Mouse (Mus musculus) neural tube, embryonic 12.5 days (tissue): ENCODE results near the gene Prss22. TPM values are rescaled to one million over a fixed set of nuclear protein-coding genes. Genes with fewer than 3 reads are reported as not detected.
A peak's percentile ranks its signal among the peaks of the same experiment; 100 is the strongest.

Experiments
- ATAC-seq: fragments of 200-750 bp; cut with Nextera tagmentation; 2 replicates; pipeline ENCODE4 v1.8.0; 2017; ENCODE audit warnings: low read depth, mild to moderate bottlenecking, moderate TSS enrichment, moderate library complexity; ENCODE audit not compliant: low FRiP score
- H3K27ac ChIP-seq: fragments of 300-500 bp; sonication (generic); 2 replicates; pipeline ENCODE4 v1.5.1; 2016
- H3K27me3 ChIP-seq: fragments of 300-500 bp; sonication (generic); replicated peaks from 2 replicates; pipeline ENCODE4 v1.6.1; 2016; ENCODE audit warnings: mild to moderate bottlenecking
- H3K36me3 ChIP-seq: fragments of 300-500 bp; sonication (generic); 2 replicates; pipeline ENCODE4 v1.6.1; 2016; ENCODE audit warnings: mild to moderate bottlenecking
- H3K4me1 ChIP-seq: fragments of 300-500 bp; sonication (generic); 2 replicates; pipeline ENCODE4 v1.6.1; 2016
- H3K4me2 ChIP-seq: fragments of 300-500 bp; sonication (generic); replicated peaks from 2 replicates; pipeline ENCODE4 v1.6.1; 2016; ENCODE audit warnings: mild to moderate bottlenecking
- H3K4me3 ChIP-seq: fragments of 300-500 bp; sonication (generic); 2 replicates; pipeline ENCODE4 v1.5.1; 2016
- H3K9ac ChIP-seq: fragments of 300-500 bp; sonication (generic); 2 replicates; pipeline ENCODE4 v1.6.1; 2016; ENCODE audit warnings: mild to moderate bottlenecking
- H3K9me3 ChIP-seq: fragments of 300-500 bp; sonication (generic); 2 replicates; pipeline ENCODE4 v1.6.1; 2016; ENCODE audit warnings: mild to moderate bottlenecking
- WGBS: fragments of 180-500 bp; shearing (Covaris S2); methylation state at CpG from one replicate; pipeline ENCODE4 v1.1.7; 2016; 5-methylcytosine and 5-hydroxymethylcytosine counted together
- polyA plus RNA-seq: library from polyadenylated mRNA; unstranded; fragments of >200 nt; fragmentation: Nextera tagmentation; extraction: Ambion mirVana; gene quantifications from 2 replicates; pipeline ENCODE4 v1.2.1, GENCODE M21; 2016

The Prss22 gene
- polyA plus RNA-seq, 1 experiment from 2014 or later: 0.24 TPM

DNA sequence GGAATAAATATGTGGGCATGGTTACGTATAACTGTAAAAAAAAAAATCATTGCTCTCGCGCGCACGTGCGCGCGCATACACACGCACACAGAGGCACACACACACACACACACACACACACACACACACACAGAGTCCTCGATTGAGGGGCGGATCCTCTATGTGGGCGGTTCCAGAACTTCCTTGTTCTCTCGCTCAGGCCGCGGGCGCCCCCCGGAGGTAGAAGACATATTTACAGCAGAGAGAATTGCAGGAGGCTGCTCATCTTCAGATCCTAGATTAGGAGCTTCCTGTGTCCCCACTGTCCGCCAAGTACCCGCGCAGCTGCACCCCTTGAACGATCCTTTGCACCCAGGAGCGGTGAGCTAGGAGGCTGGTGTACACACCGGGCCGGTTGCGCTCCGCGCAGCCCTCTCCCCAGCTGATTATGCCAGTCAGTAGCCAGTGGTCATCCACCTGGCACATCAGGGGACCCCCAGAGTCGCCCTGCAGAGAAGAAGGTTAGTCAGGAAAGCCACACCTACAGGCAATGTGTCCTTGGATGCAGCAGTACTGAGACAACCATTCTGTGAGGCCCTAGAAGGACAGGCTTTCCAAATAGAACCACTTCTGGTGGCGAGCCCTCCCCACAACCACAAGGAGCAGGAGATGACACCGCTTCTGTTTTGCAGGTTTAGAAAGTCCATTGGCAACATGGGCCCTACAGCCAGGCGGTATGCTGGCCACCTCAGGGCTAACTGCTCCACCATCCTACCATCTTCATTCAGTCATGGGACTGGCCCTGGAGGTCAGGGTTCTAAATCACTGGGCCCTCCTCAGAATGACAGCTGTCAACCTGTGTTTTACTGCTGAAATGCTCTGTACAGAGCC is 4.1 kb downstream of the Prss22 start:
- peak; percentile 72 for ATAC-seq
- H3K4me3 ChIP-seq: peak overlapping the region; percentile 23; the same call in 1 of the 2 replicates
- H3K4me1 ChIP-seq: 0 out of 2 replicates have a peak, but pooled peaks cover 3% of the 10 kb centered on the region
- peak overlapping the region; percentile 59 for H3K4me2 ChIP-seq
- peak overlapping the region; percentile 52; the same call in 1 of the 2 replicates for H3K9ac ChIP-seq
- no peaks in the 10 kb centered on the region for H3K9me3 ChIP-seq
- WGBS: 11% methylated on average over 31 of the region's 31 CpGs
- H3K36me3 ChIP-seq: no peaks in the 10 kb centered on the region
- H3K27ac ChIP-seq: no peak overlapping the region
- H3K27me3 ChIP-seq: no peaks in the 10 kb centered on the region; the same call in 1 of the 2 replicates

DNA sequence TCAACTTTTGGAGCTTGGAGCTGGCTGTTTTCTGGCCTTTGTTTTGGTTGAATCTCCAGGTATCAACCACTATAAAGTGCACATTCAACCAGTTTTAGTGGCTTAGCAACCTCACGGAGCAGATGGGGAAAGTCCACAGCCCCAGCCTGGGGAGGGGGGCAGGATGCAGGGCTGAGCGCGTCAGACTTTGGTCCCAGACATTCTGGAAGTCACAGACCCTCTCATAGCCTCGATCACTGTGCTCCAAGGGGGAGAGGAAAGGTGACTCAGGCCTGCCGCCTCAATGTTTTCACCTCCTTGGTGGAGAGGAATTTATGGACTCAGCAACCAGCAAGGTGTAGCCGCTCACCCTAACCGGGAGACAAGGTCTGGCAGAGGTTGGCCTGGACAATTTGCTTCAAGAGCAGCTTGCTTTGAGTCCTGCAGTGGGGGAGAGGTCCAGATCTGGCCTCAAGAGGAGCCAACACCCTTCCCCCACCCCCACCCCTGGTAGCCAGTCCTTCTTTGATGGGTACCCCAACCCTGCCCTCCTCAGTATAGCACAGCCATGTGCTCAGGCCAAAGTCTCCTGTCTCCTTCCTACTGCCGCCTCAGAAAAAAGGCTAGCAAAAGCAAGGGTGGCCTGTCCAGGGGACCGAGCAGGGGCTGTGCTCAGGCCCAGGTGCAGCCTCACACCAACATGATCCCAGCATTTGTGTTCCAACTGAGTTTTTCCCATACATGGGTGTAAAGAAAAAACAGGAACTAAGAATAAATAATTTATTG is 4.9 kb downstream of the Prss22 start:
- 73% methylated on average over 9 of the region's 9 CpGs for WGBS
- Histone ChIP-seq H3K36me3 (no peaks in the 10 kb centered on the region), H3K9ac (0 out of 2 replicates have a peak overlapping the region, but pooled peaks have one; percentile 8), H3K4me2 (peak overlapping the region; percentile 59), H3K4me1 (0 out of 2 replicates have a peak, but pooled peaks cover 3% of the 10 kb centered on the region), H3K27me3 (no peaks in the 10 kb centered on the region; the same call in 1 of the 2 replicates), H3K27ac (no peak overlapping the region), H3K9me3 (no peaks in the 10 kb centered on the region), H3K4me3 (no peak overlapping the region)
- peak; percentile 68 for ATAC-seq

DNA sequence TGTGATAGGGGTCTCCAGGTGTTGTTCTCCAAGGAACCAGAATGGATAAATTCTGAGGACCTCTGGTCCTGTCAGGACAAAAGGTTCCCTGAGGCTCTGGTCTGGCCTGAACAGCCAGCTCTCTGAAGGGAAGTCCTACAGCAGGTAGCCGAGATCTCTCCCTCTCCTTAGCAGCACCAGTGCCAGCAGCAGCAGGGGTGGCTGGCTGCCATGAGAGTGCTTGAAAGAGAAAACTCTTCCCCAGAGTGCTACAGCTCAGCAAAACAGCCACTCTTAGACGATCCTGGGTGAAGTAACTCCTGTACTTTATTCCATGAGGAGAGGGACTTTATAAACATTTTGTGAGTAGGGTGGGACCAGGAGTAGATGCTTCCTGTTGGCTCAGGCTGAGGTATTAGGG is 8.1 kb downstream of the Prss22 start:
- Histone ChIP-seq H3K27me3 (no peaks in the 10 kb centered on the region), H3K4me1 (0 out of 2 replicates have a peak, but pooled peaks cover 3% of the 10 kb centered on the region), H3K27ac (no peak overlapping the region), H3K4me3 (no peak overlapping the region), H3K9me3 (no peaks in the 10 kb centered on the region), H3K4me2 (no peak overlapping the region), H3K9ac (no peak overlapping the region), H3K36me3 (no peaks in the 10 kb centered on the region)
- WGBS: 51% methylated on average over 2 of the region's 2 CpGs
- ATAC-seq: no peak

DNA sequence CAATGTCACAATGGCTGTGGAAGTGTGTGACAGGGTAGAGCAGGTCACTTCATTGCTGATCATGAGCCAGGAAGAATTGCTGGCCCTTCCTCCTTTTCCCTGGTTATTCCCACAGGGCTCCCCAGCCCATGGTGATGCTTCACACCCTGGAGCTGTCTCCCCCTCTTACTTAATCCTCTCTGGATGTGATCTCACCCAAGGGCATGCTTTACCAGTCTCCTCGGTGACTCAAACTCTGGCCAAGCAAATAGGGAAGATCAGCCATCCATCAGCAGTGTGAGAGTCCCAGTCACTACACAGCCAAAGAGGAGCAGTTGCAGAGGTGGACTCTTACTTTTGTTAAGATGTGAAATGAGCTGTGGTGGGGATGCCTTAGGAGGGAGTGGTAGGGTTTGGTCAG is 12.9 kb downstream of the Prss22 start:
- no peak overlapping the region for H3K4me3 ChIP-seq
- H3K9ac ChIP-seq: no peak overlapping the region
- no peaks in the 10 kb centered on the region for H3K27me3 ChIP-seq
- H3K4me1 ChIP-seq: no peaks in the 10 kb centered on the region
- no peak for ATAC-seq
- no peaks in the 10 kb centered on the region for H3K36me3 ChIP-seq
- WGBS: 85% methylated on average over 1 of the region's 1 CpGs
- no peak overlapping the region for H3K27ac ChIP-seq
- no peak overlapping the region for H3K4me2 ChIP-seq
- H3K9me3 ChIP-seq: no peaks in the 10 kb centered on the region

DNA sequence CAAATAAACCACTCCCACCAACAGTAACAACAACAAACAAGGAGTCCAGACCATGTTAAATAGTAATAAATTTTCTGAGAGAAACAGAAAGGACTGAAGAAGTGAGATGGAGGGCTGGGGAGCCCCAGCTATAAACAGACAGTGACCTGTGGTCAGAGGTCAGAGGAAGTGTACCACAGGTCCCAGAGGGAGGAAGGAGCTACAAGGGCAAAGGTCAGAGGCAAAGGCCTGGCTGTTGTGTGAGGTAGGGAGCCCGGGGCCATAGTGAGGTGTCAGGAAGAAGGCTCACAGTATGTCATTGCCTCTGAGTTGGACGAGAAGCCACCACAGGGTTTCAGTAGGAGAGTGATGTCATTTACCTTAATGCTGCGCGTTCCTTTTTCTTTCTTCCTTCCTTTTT is 15.0 kb downstream of the Prss22 start:
- WGBS: 65% methylated on average over 4 of the region's 4 CpGs
- Histone ChIP-seq H3K27ac (no peak overlapping the region), H3K4me2 (no peak overlapping the region), H3K4me3 (no peak overlapping the region), H3K36me3 (no peaks in the 10 kb centered on the region), H3K9me3 (no peaks in the 10 kb centered on the region), H3K4me1 (no peaks in the 10 kb centered on the region), H3K27me3 (no peaks in the 10 kb centered on the region), H3K9ac (no peak overlapping the region)
- no peak for ATAC-seq

DNA sequence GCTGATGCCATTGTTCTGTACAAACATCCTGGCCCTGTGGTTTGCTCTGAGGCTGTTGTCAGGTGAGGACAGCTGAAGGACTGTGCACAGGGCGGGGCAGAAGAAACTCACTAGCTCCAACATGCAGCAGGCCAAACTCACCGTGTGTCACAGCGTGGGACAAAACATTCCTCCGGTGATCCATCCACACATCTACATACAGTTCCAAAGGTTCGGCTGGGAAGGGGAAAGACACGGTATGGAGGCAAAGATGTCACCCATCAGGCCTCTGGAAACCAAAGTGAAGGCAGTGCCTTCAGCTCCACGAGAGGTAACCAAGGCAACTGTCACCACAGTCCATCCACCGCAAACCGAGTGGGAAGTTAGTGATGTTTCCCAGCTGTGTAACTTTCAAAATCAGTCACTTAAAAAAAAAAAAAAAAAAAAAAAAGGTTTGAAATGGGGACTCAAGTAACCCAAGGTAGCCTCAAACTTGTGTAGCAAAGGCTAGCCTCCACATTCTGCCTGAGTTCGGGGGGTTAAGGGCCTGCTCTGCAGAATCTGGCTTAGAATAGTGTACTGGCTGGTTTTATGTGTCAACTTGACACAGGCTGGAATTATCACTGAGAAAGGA is 17.5 kb downstream of the Prss22 start, which contains the start of gene Prss30:
Gene Prss30 (minus strand): TSS at position 270 of the 613 bp plus-strand sequence.
- H3K4me1 ChIP-seq: no peaks in the 10 kb centered on the region
- 85% methylated on average over 10 of the region's 10 CpGs for WGBS
- H3K27ac ChIP-seq: no peak within 1 kb of the TSS
- H3K9me3 ChIP-seq: no peaks in the 10 kb centered on the region
- no peaks in the 10 kb centered on the region for H3K27me3 ChIP-seq
- ATAC-seq: no peak
- no peak within 1 kb of the TSS for H3K9ac ChIP-seq
- H3K4me2 ChIP-seq: no peak within 1 kb of the TSS
- no peaks in the 10 kb centered on the region for H3K36me3 ChIP-seq
- no peak within 1 kb of the TSS for H3K4me3 ChIP-seq

DNA sequence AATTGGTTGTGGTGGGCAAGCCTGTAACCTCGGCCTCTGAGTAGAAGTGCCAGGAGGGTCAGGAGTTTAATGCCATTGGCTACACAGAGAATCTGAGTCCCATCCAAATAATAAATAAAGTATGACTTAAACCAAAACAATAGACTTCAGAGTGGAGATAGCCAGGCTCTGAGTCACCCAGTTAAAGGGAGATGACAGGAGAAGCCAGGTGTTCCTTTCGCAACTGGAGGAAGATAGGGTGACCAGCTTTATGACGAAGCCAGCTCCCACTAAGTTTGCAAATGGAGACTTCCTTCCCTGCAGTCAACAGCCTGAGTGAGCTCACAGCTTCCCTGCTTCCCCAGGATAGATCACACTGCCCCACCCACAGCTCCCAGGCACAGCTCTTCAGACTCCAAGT is 18.4 kb downstream of the Prss22 start:
- no peaks in the 10 kb centered on the region for H3K27me3 ChIP-seq
- no peaks in the 10 kb centered on the region for H3K9me3 ChIP-seq
- H3K4me2 ChIP-seq: no peak overlapping the region
- no peak overlapping the region for H3K4me3 ChIP-seq
- 77% methylated on average over 3 of the region's 3 CpGs for WGBS
- H3K9ac ChIP-seq: no peak overlapping the region
- ATAC-seq: no peak
- no peaks in the 10 kb centered on the region for H3K36me3 ChIP-seq
- no peak overlapping the region for H3K27ac ChIP-seq
- no peaks in the 10 kb centered on the region for H3K4me1 ChIP-seq

DNA sequence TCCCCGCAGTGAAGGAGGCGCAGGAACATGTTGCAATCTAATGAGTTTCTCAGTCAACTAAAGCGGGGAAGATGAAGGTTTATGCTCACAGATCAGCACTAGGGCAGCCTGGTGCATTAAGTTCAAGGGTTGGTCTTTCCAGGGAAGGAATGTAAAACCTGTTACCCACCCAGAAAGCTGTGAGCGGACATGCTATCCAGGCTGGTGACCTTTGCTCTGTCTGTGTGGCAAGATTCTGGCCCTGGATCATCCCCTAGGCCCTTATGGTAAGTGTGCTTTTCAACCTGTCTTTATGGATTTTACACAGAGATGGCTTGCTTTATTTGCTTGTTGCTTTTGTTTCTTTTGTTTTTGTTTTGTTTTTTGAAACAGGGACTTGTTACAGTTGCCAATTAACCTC is 21.2 kb downstream of the Prss22 start:
- WGBS: 87% methylated on average over 4 of the region's 4 CpGs
- no peaks in the 10 kb centered on the region for H3K27me3 ChIP-seq
- no peak overlapping the region for H3K9ac ChIP-seq
- no peaks in the 10 kb centered on the region for H3K9me3 ChIP-seq
- ATAC-seq: no peak
- H3K4me1 ChIP-seq: no peaks in the 10 kb centered on the region
- no peak overlapping the region for H3K4me2 ChIP-seq
- H3K36me3 ChIP-seq: no peaks in the 10 kb centered on the region
- H3K27ac ChIP-seq: no peak overlapping the region
- no peak overlapping the region for H3K4me3 ChIP-seq

DNA sequence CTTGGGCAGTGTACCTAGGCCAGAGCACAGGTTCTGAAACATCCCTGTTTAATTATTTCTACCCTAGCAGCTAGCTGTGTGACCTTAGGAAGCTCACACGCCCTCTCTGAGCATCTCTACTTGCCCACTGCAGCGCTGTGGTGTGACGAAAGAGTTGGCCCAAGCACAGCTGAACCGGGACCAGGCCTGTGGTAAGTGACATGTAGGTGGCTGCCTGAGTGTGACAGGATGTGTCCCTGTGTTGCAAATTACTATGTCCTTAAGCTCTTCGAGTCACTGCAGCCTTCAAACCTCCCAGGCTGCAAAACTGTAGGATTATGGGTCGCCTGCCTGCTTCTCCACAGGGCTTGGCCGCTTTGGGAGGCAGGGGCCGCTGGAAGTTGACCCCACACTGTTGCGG is 26.6 kb downstream of the Prss22 start:
- Histone ChIP-seq H3K4me2 (no peak overlapping the region), H3K9ac (no peak overlapping the region), H3K4me3 (no peak overlapping the region), H3K27me3 (no peaks in the 10 kb centered on the region), H3K9me3 (no peaks in the 10 kb centered on the region), H3K4me1 (no peaks in the 10 kb centered on the region), H3K27ac (no peak overlapping the region), H3K36me3 (no peaks in the 10 kb centered on the region)
- WGBS: 89% methylated on average over 9 of the region's 9 CpGs
- no peak for ATAC-seq

DNA sequence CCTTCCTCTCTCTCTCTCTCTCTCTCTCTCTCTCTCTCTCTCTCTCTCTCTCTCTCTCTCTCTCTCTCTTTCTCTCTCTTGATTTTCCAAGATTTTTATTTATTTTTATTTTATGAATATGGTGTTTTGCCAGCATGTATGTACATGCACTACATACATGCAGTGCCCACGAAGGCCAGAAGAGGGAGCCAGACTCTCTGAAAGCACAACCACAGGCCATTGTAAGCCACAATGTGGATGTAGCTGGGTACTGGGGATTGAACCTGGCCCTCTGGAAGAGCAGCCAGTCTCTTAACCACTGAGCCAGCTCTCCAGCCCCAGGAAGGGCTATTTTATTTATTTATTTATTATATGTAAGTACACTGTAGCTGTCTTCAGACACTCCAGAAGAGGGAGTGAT is 28.7 kb downstream of the Prss22 start:
- H3K4me1 ChIP-seq: no peaks in the 10 kb centered on the region
- H3K9me3 ChIP-seq: no peaks in the 10 kb centered on the region
- no peaks in the 10 kb centered on the region for H3K27me3 ChIP-seq
- H3K4me2 ChIP-seq: no peak overlapping the region
- H3K36me3 ChIP-seq: no peaks in the 10 kb centered on the region
- no peak overlapping the region for H3K9ac ChIP-seq
- no peak overlapping the region for H3K4me3 ChIP-seq
- no peak overlapping the region for H3K27ac ChIP-seq
- WGBS: 0% methylated on average over 1 of the region's 1 CpGs
- no peak for ATAC-seq

DNA sequence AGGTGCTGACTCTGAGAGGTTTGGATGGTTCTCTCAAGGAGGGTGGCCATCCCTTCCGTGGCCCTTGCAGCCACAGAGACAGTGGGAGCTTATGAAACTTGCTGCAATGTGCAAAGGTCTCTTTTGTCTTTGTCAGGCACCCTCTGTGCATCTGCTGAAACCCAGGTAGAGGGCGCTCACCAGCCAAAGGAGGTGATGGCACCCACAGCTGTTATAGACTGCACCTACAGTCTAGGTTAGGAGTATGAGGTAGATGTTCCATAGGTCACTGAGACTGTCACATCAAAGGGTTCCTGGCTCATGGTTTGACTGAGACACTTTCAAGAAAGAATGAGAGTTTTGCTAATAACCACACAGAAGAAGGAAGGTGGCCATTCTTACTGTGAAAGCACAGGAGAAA is 29.1 kb downstream of the Prss22 start:
- WGBS: 43% methylated on average over 2 of the region's 2 CpGs
- no peak overlapping the region for H3K27ac ChIP-seq
- H3K9me3 ChIP-seq: no peaks in the 10 kb centered on the region

More for the DNA sequence above, 29.1 kb downstream of the Prss22 start:
- no peaks in the 10 kb centered on the region for H3K4me1 ChIP-seq
- no peak overlapping the region for H3K9ac ChIP-seq
- no peak for ATAC-seq
- no peaks in the 10 kb centered on the region for H3K27me3 ChIP-seq
- H3K4me2 ChIP-seq: no peak overlapping the region
- no peaks in the 10 kb centered on the region for H3K36me3 ChIP-seq
- no peak overlapping the region for H3K4me3 ChIP-seq
